Mouse (Mus musculus) heart, embryonic 16.5 days (tissue): Measurements from ENCODE around the gene Fbxo6. TPM values are rescaled to one million over a fixed set of nuclear protein-coding genes. Genes with fewer than 3 reads are reported as not detected.
"Not testable (repeated sequence)": the region's sequence is repeated elsewhere in the genome, so short reads cannot be mapped to it uniquely, and the experiment has no call there.

Experiments used
- ATAC-seq: fragments of 200-750 bp; cut with Nextera tagmentation; replicated peaks from 2 replicates; pipeline ENCODE4 v1.8.0; 2017; ENCODE audit warnings: moderate number of reproducible peaks; ENCODE audit not compliant: insufficient read depth, low FRiP score; ENCODE audit errors: extremely low read depth
- H3K27ac ChIP-seq: fragments of 300-500 bp; sonication (generic); 2 replicates; pipeline ENCODE4 v1.5.1; 2014; ENCODE audit warnings: mild to moderate bottlenecking, low read length, control low read depth, moderate library complexity
- H3K27me3 ChIP-seq: fragments of 300-500 bp; sonication (generic); 2 replicates; pipeline ENCODE4 v1.6.1; 2014; ENCODE audit warnings: low read length, mixed read lengths; ENCODE audit not compliant: control insufficient read depth, insufficient read depth
- H3K36me3 ChIP-seq: fragments of 300-500 bp; sonication (generic); 2 replicates; pipeline ENCODE4 v1.6.1; 2014; ENCODE audit not compliant: control insufficient read depth, insufficient read depth
- H3K4me1 ChIP-seq: fragments of 300-500 bp; sonication (generic); 2 replicates; pipeline ENCODE4 v1.6.1; 2014; ENCODE audit warnings: low read length, mixed read lengths; ENCODE audit not compliant: control insufficient read depth, insufficient read depth
- H3K4me2 ChIP-seq: fragments of 300-500 bp; sonication (generic); 2 replicates; pipeline ENCODE4 v1.6.1; 2014; ENCODE audit warnings: low read depth, mild to moderate bottlenecking, control low read depth, low read length
- H3K4me3 ChIP-seq: fragments of 300-500 bp; sonication (generic); 2 replicates; pipeline ENCODE4 v1.5.1; 2014; ENCODE audit warnings: mild to moderate bottlenecking, control low read depth, low read length
- H3K9ac ChIP-seq: fragments of 300-500 bp; sonication (generic); 2 replicates; pipeline ENCODE4 v1.6.1; 2014; ENCODE audit warnings: low read length, control low read depth
- H3K9me3 ChIP-seq: fragments of 300-500 bp; sonication (generic); replicated peaks from 2 replicates; pipeline ENCODE4 v1.6.1; 2016; ENCODE audit warnings: low read length; ENCODE audit not compliant: control insufficient read depth
- WGBS: fragments of 180-500 bp; shearing (Covaris S2); extraction: QIAGEN DNeasy Blood & Tissue Kit; methylation state at CpG from one replicate; pipeline ENCODE4 v1.1.7; 2014; 5-methylcytosine and 5-hydroxymethylcytosine counted together
- polyA plus RNA-seq: library from polyadenylated mRNA; unstranded; fragments of >200 nt; fragmentation: Nextera tagmentation; extraction: Ambion mirVana; gene quantifications from 2 replicates; pipeline ENCODE4 v1.2.1, GENCODE M21; 2015

The Fbxo6 gene
- polyA plus RNA-seq, 1 experiment from 2014 or later: 21.7 TPM

GRCm38 (mm10) chr4:148177716-148178115, 25.8 kb upstream of the Fbxo6 start:
- ATAC-seq: no peak
- H3K27ac ChIP-seq: no peak overlapping the region
- H3K4me1 ChIP-seq: no peaks in the 10 kb centered on the region
- H3K27me3 ChIP-seq: peaks cover 49% of the 10 kb centered on the region
- no peak overlapping the region for H3K9ac ChIP-seq
- no peak overlapping the region for H3K4me2 ChIP-seq
- H3K36me3 ChIP-seq: no peaks in the 10 kb centered on the region
- no peak overlapping the region for H3K4me3 ChIP-seq
- peaks cover 5% of the 10 kb centered on the region for H3K9me3 ChIP-seq

GRCm38 (mm10) chr4:148176603-148177002, 24.7 kb upstream of the Fbxo6 start:
- not testable (repeated sequence) for ATAC-seq, H3K4me3 ChIP-seq, H3K4me1 ChIP-seq, H3K4me2 ChIP-seq, H3K9me3 ChIP-seq, H3K27ac ChIP-seq, H3K9ac ChIP-seq, H3K36me3 ChIP-seq
- H3K27me3 ChIP-seq: peaks cover 60% of the 10 kb centered on the region
- 49% methylated on average over 5 of the region's 6 CpGs for WGBS

- H3K4me3 ChIP-seq: no peak overlapping the region
- no peak overlapping the region for H3K27ac ChIP-seq
- 10% methylated on average over 12 of the region's 12 CpGs for WGBS
- H3K9me3 ChIP-seq: peaks cover 5% of the 10 kb centered on the region
- H3K4me1 ChIP-seq: no peaks in the 10 kb centered on the region
- no peak overlapping the region for H3K9ac ChIP-seq
- H3K36me3 ChIP-seq: no peaks in the 10 kb centered on the region
- no peak overlapping the region for H3K4me2 ChIP-seq
- no peak for ATAC-seq
- H3K27me3 ChIP-seq: peaks cover 73% of the 10 kb centered on the region
These were observed 22.5 kb upstream of the Fbxo6 start for GRCm38 (mm10) chr4:148174495-148174862.

GRCm38 (mm10) chr4:148173811-148174494, 22.0 kb upstream of the Fbxo6 start:
- no peak overlapping the region for H3K4me2 ChIP-seq
- H3K27me3 ChIP-seq: peaks cover 74% of the 10 kb centered on the region
- H3K9ac ChIP-seq: no peak overlapping the region
- H3K9me3 ChIP-seq: peaks cover 5% of the 10 kb centered on the region
- H3K4me3 ChIP-seq: no peak overlapping the region
- ATAC-seq: no peak
- no peaks in the 10 kb centered on the region for H3K4me1 ChIP-seq
- no peak overlapping the region for H3K27ac ChIP-seq
- WGBS: 2% methylated on average over 30 of the region's 30 CpGs
- H3K36me3 ChIP-seq: no peaks in the 10 kb centered on the region

- peaks cover 77% of the 10 kb centered on the region for H3K27me3 ChIP-seq
- 35% methylated on average over 3 of the region's 3 CpGs for WGBS
- H3K27ac ChIP-seq: no peak overlapping the region
- H3K4me2 ChIP-seq: no peak overlapping the region
- H3K36me3 ChIP-seq: no peaks in the 10 kb centered on the region
- no peaks in the 10 kb centered on the region for H3K4me1 ChIP-seq
- no peak for ATAC-seq
- H3K9ac ChIP-seq: no peak overlapping the region
- H3K4me3 ChIP-seq: no peak overlapping the region
- peaks cover 5% of the 10 kb centered on the region for H3K9me3 ChIP-seq
These were observed 19.3 kb upstream of the Fbxo6 start for GRCm38 (mm10) chr4:148171261-148171660.

GRCm38 (mm10) chr4:148170842-148171241, 18.9 kb upstream of the Fbxo6 start:
- ATAC-seq: no peak
- H3K4me2 ChIP-seq: no peak overlapping the region
- no peaks in the 10 kb centered on the region for H3K36me3 ChIP-seq
- no peak overlapping the region for H3K27ac ChIP-seq
- no peak overlapping the region for H3K4me3 ChIP-seq
- peaks cover 77% of the 10 kb centered on the region for H3K27me3 ChIP-seq
- H3K9ac ChIP-seq: no peak overlapping the region
- no peaks in the 10 kb centered on the region for H3K4me1 ChIP-seq
- peaks cover 5% of the 10 kb centered on the region for H3K9me3 ChIP-seq
- 2% methylated on average over 2 of the region's 2 CpGs for WGBS

- Histone ChIP-seq H3K9me3 (peaks cover 1% of the 10 kb centered on the region; the same call in 1 of the 2 replicates), H3K4me1 (no peaks in the 10 kb centered on the region), H3K4me2 (no peak overlapping the region), H3K4me3 (no peak overlapping the region), H3K27me3 (peaks cover 76% of the 10 kb centered on the region), H3K27ac (no peak overlapping the region), H3K9ac (no peak overlapping the region), H3K36me3 (no peaks in the 10 kb centered on the region)
- 13% methylated on average over 15 of the region's 15 CpGs for WGBS
- no peak for ATAC-seq
These were observed 17.6 kb upstream of the Fbxo6 start for GRCm38 (mm10) chr4:148169586-148169985.

GRCm38 (mm10) chr4:148168287-148168686, 16.3 kb upstream of the Fbxo6 start:
- no peak overlapping the region for H3K4me3 ChIP-seq
- H3K4me1 ChIP-seq: peaks cover 7% of the 10 kb centered on the region; the same call in 1 of the 2 replicates
- no peaks in the 10 kb centered on the region for H3K36me3 ChIP-seq
- H3K9me3 ChIP-seq: no peaks in the 10 kb centered on the region
- no peak overlapping the region for H3K27ac ChIP-seq
- ATAC-seq: no peak
- H3K4me2 ChIP-seq: no peak overlapping the region
- 22% methylated on average over 7 of the region's 7 CpGs for WGBS
- peaks cover 76% of the 10 kb centered on the region for H3K27me3 ChIP-seq
- H3K9ac ChIP-seq: no peak overlapping the region

GRCm38 (mm10) chr4:148166986-148167385, 15.0 kb upstream of the Fbxo6 start:
- no peak overlapping the region for H3K4me3 ChIP-seq
- no peak overlapping the region for H3K27ac ChIP-seq
- ATAC-seq: no peak

More at GRCm38 (mm10) chr4:148166986-148167385, 15.0 kb upstream of the Fbxo6 start:
- Histone ChIP-seq H3K9ac (no peak overlapping the region), H3K27me3 (peaks cover 76% of the 10 kb centered on the region), H3K4me2 (no peak overlapping the region), H3K4me1 (peaks cover 7% of the 10 kb centered on the region; the same call in 1 of the 2 replicates), H3K36me3 (no peaks in the 10 kb centered on the region), H3K9me3 (no peaks in the 10 kb centered on the region)
- WGBS: 24% methylated on average over 4 of the region's 4 CpGs
